Mouse (Mus musculus) bone marrow, adult 2 months (tissue): Measurements from ENCODE around the gene Bmp2k.

Experiments
- CTCF ChIP-seq: fragments of 200-500 bp; IDR thresholded peaks from 2 replicates; pipeline ENCODE4 v1.5.1; 2011; ENCODE audit warnings: low read length, control low read depth; ENCODE audit not compliant: control insufficient read depth, insufficient read depth
- POLR2A ChIP-seq: fragments of 200-500 bp; IDR thresholded peaks from 2 replicates; pipeline ENCODE4 v1.6.1; 2011; ENCODE audit warnings: low read depth, mild to moderate bottlenecking, control low read depth, low read length, borderline replicate concordance; ENCODE audit not compliant: control insufficient read depth

DNA sequence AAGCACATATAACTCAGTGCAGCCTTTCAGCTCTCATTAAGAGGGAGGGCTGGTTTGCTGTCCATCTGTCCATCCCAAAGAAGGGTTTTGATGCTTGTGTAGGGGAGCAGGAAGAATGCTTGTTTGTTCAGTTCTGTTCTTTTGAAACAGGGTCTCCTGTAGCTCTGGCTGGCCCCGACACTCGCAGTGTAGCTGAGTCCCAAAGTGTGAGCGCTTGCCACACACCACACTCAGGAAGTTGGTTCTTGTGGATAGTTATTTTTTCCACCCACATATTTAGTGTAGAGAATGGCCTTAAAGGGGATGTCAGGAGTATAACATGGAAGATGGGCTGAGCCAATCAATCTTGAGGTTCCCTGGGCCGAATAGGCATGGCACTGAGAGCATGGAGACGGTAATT, 4.1 kb downstream of the Bmp2k start:
- TF ChIP-seq CTCF = no peak
- no peak for TF ChIP-seq POLR2A
